Mouse (Mus musculus): Measurements from ENCODE around the gene Rbm38. TPM values are rescaled to one million over a fixed set of nuclear protein-coding genes. Genes with fewer than 3 reads are reported as not detected.

Rbm38 gene
- polyA plus RNA-seq, 1 experiment from 2014 or later = 74.2 TPM

Other genes with a start within 250 kb of the Rbm38 start
- gene Bmp7, start 80.2 kb upstream of the Rbm38 start, polyA plus RNA-seq (2014; fragmentation: Nextera tagmentation; extraction: Ambion mirVana) = 17.0 and 20.5 TPM in 2 replicates
- gene Spo11, start 42.8 kb upstream of the Rbm38 start, polyA plus RNA-seq (2014; fragmentation: Nextera tagmentation; extraction: Ambion mirVana) = 0.42 and 1.1 TPM in 2 replicates
- gene Rae1, start 20.4 kb upstream of the Rbm38 start, polyA plus RNA-seq (2014; fragmentation: Nextera tagmentation; extraction: Ambion mirVana) = 137 and 140 TPM in 2 replicates
- 0.09 TPM in 1 of 2 replicates, not detected in the other for gene Ctcfl, start 99.0 kb downstream of the Rbm38 start, polyA plus RNA-seq (2014; fragmentation: Nextera tagmentation; extraction: Ambion mirVana)
- not detected in 2 replicates for gene Pck1, start 132.6 kb downstream of the Rbm38 start, polyA plus RNA-seq (2014; fragmentation: Nextera tagmentation; extraction: Ambion mirVana)
- gene Zbp1, start 198.4 kb downstream of the Rbm38 start, polyA plus RNA-seq (2014; fragmentation: Nextera tagmentation; extraction: Ambion mirVana) = not detected in 2 replicates

Measured in neural tube, embryonic 11.5 days (tissue).